Mouse (Mus musculus): Measurements from ENCODE around the gene Lcn4. TPM values are rescaled to one million over a fixed set of nuclear protein-coding genes. Genes with fewer than 3 reads are reported as not detected.

The Lcn4 gene
- polyA plus RNA-seq, 1 experiment from 2014 or later: not detected

GRCm38 (mm10) chr2:26627921-26628739 lies 43.0 kb downstream of the Lcn4 start, which contains the start of gene Fam69b:
Fam69b (plus strand) TSS chr2:26628457.
- WGBS: under 1% methylated on average over 58 of the region's 70 CpGs
- no peaks in the 10 kb centered on the region for H3K27me3 ChIP-seq (ENCODE audit: control insufficient read depth, insufficient read depth, low read depth, low read length)
- no peaks in the 10 kb centered on the region for H3K9me3 ChIP-seq (replicated peaks; ENCODE audit: control insufficient read depth, low read length, poor library complexity, severe bottlenecking)
- H3K36me3 ChIP-seq (ENCODE audit: control insufficient read depth, insufficient read depth, low read length): no peaks in the 10 kb centered on the region
- H3K4me2 ChIP-seq (ENCODE audit: low read length): peak within 1 kb of the TSS; percentile 100
- H3K4me3 ChIP-seq (ENCODE audit: low read depth, low read length): peak within 1 kb of the TSS; percentile 90
- peaks cover 42% of the 10 kb centered on the region for H3K4me1 ChIP-seq (ENCODE audit: control insufficient read depth, insufficient read depth, low read length)
- peak within 1 kb of the TSS; percentile 93 for H3K27ac ChIP-seq (ENCODE audit: low read length)
- peak; percentile 78 for ATAC-seq
- peak within 1 kb of the TSS; percentile 99 for H3K9ac ChIP-seq (ENCODE audit: low read depth, low read length)

GRCm38 (mm10) chr2:26626081-26626480 lies 45.0 kb downstream of the Lcn4 start:
- no peak overlapping the region for H3K4me2 ChIP-seq (ENCODE audit: low read length)
- ATAC-seq: no peak
- H3K9me3 ChIP-seq (replicated peaks; ENCODE audit: control insufficient read depth, low read length, poor library complexity, severe bottlenecking): no peaks in the 10 kb centered on the region
- no peak overlapping the region for H3K27ac ChIP-seq (ENCODE audit: low read length)
- no peaks in the 10 kb centered on the region for H3K27me3 ChIP-seq (ENCODE audit: control insufficient read depth, insufficient read depth, low read depth, low read length)
- WGBS: 76% methylated on average over 3 of the region's 3 CpGs
- no peak overlapping the region for H3K4me3 ChIP-seq (ENCODE audit: low read depth, low read length)
- H3K9ac ChIP-seq (ENCODE audit: low read depth, low read length): no peak overlapping the region
- peaks cover 25% of the 10 kb centered on the region for H3K4me1 ChIP-seq (ENCODE audit: control insufficient read depth, insufficient read depth, low read length)
- no peaks in the 10 kb centered on the region for H3K36me3 ChIP-seq (ENCODE audit: control insufficient read depth, insufficient read depth, low read length)

- no peaks in the 10 kb centered on the region for H3K9me3 ChIP-seq (replicated peaks; ENCODE audit: control insufficient read depth, low read length, poor library complexity, severe bottlenecking)
- H3K4me1 ChIP-seq (ENCODE audit: control insufficient read depth, insufficient read depth, low read length): peaks cover 18% of the 10 kb centered on the region
- H3K9ac ChIP-seq (ENCODE audit: low read depth, low read length): no peak overlapping the region
- WGBS: 79% methylated on average over 3 of the region's 3 CpGs
- no peaks in the 10 kb centered on the region for H3K36me3 ChIP-seq (ENCODE audit: control insufficient read depth, insufficient read depth, low read length)
- H3K4me2 ChIP-seq (ENCODE audit: low read length): no peak overlapping the region
- H3K4me3 ChIP-seq (ENCODE audit: low read depth, low read length): no peak overlapping the region
- no peaks in the 10 kb centered on the region for H3K27me3 ChIP-seq (ENCODE audit: control insufficient read depth, insufficient read depth, low read depth, low read length)
- ATAC-seq: no peak
- H3K27ac ChIP-seq (ENCODE audit: low read length): no peak overlapping the region
Observed at GRCm38 (mm10) chr2:26625419-26625818, 45.7 kb downstream of the Lcn4 start.

- peaks cover 3% of the 10 kb centered on the region; the same call in 1 of the 2 replicates for H3K4me1 ChIP-seq (ENCODE audit: control insufficient read depth, insufficient read depth, low read length)
- 59% methylated on average over 5 of the region's 5 CpGs for WGBS
- H3K9me3 ChIP-seq (replicated peaks; ENCODE audit: control insufficient read depth, low read length, poor library complexity, severe bottlenecking): no peaks in the 10 kb centered on the region
- ATAC-seq: no peak
- H3K36me3 ChIP-seq (ENCODE audit: control insufficient read depth, insufficient read depth, low read length): no peaks in the 10 kb centered on the region
- no peak overlapping the region for H3K9ac ChIP-seq (ENCODE audit: low read depth, low read length)
- no peak overlapping the region for H3K4me2 ChIP-seq (ENCODE audit: low read length)
- no peak overlapping the region for H3K4me3 ChIP-seq (ENCODE audit: low read depth, low read length)
- no peaks in the 10 kb centered on the region for H3K27me3 ChIP-seq (ENCODE audit: control insufficient read depth, insufficient read depth, low read depth, low read length)
- no peak overlapping the region for H3K27ac ChIP-seq (ENCODE audit: low read length)
Observed at GRCm38 (mm10) chr2:26622984-26623383, 48.1 kb downstream of the Lcn4 start.

- Histone ChIP-seq H3K4me2 (ENCODE audit: low read length) (no peak overlapping the region), H3K27me3 (ENCODE audit: control insufficient read depth, insufficient read depth, low read depth, low read length) (no peaks in the 10 kb centered on the region), H3K27ac (ENCODE audit: low read length) (no peak overlapping the region), H3K4me1 (ENCODE audit: control insufficient read depth, insufficient read depth, low read length) (no peaks in the 10 kb centered on the region), H3K9me3 (replicated peaks; ENCODE audit: control insufficient read depth, low read length, poor library complexity, severe bottlenecking) (no peaks in the 10 kb centered on the region), H3K36me3 (ENCODE audit: control insufficient read depth, insufficient read depth, low read length) (no peaks in the 10 kb centered on the region), H3K4me3 (ENCODE audit: low read depth, low read length) (no peak overlapping the region), H3K9ac (ENCODE audit: low read depth, low read length) (no peak overlapping the region)
- 38% methylated on average over 2 of the region's 2 CpGs for WGBS
- no peak for ATAC-seq
Observed at GRCm38 (mm10) chr2:26621246-26621645, 49.8 kb downstream of the Lcn4 start.

GRCm38 (mm10) chr2:26617928-26618327 lies 53.2 kb downstream of the Lcn4 start:
- Histone ChIP-seq H3K27ac (ENCODE audit: low read length) (no peak overlapping the region), H3K27me3 (ENCODE audit: control insufficient read depth, insufficient read depth, low read depth, low read length) (no peaks in the 10 kb centered on the region), H3K9me3 (replicated peaks; ENCODE audit: control insufficient read depth, low read length, poor library complexity, severe bottlenecking) (no peaks in the 10 kb centered on the region), H3K4me2 (ENCODE audit: low read length) (no peak overlapping the region), H3K9ac (ENCODE audit: low read depth, low read length) (no peak overlapping the region), H3K4me1 (ENCODE audit: control insufficient read depth, insufficient read depth, low read length) (no peaks in the 10 kb centered on the region), H3K4me3 (ENCODE audit: low read depth, low read length) (no peak overlapping the region), H3K36me3 (ENCODE audit: control insufficient read depth, insufficient read depth, low read length) (no peaks in the 10 kb centered on the region)
- ATAC-seq: no peak
- 53% methylated on average over 7 of the region's 7 CpGs for WGBS

Other genes with a start within 250 kb of the Lcn4 start
- gene Sec16a, start 226.1 kb downstream of the Lcn4 start, polyA plus RNA-seq (2015; fragmentation: Nextera tagmentation; extraction: Ambion mirVana): 18.7 and 20.4 TPM in 2 replicates
- 10.7 and 11.4 TPM in 2 replicates for gene Notch1, start 154.6 kb downstream of the Lcn4 start, polyA plus RNA-seq (2015; fragmentation: Nextera tagmentation; extraction: Ambion mirVana)
- 62.0 and 64.4 TPM in 2 replicates for gene Egfl7, start 91.3 kb downstream of the Lcn4 start, polyA plus RNA-seq (2015; fragmentation: Nextera tagmentation; extraction: Ambion mirVana)
- 0.30 TPM in 1 of 2 replicates, not detected in the other for gene Gm20532, start 84.6 kb downstream of the Lcn4 start, polyA plus RNA-seq (2015; fragmentation: Nextera tagmentation; extraction: Ambion mirVana)
- 4.0 and 4.1 TPM in 2 replicates for gene Agpat2, start 66.9 kb downstream of the Lcn4 start, polyA plus RNA-seq (2015; fragmentation: Nextera tagmentation; extraction: Ambion mirVana)
- 153 and 155 TPM in 2 replicates for gene Fam69b, start 42.8 kb downstream of the Lcn4 start, polyA plus RNA-seq (2015; fragmentation: Nextera tagmentation; extraction: Ambion mirVana)
- gene Abo, start 193.7 kb upstream of the Lcn4 start, polyA plus RNA-seq (2015; fragmentation: Nextera tagmentation; extraction: Ambion mirVana): not detected in 2 replicates
- 30.7 and 32.6 TPM in 2 replicates for gene Surf6, start 231.6 kb upstream of the Lcn4 start, polyA plus RNA-seq (2015; fragmentation: Nextera tagmentation; extraction: Ambion mirVana)
- gene Med22, start 239.4 kb upstream of the Lcn4 start, polyA plus RNA-seq (2015; fragmentation: Nextera tagmentation; extraction: Ambion mirVana): 134 and 137 TPM in 2 replicates
- 376 and 399 TPM in 2 replicates for gene Rpl7a, start 239.5 kb upstream of the Lcn4 start, polyA plus RNA-seq (2015; fragmentation: Nextera tagmentation; extraction: Ambion mirVana)
- 58.6 and 59.2 TPM in 2 replicates for gene Surf2, start 245.1 kb upstream of the Lcn4 start, polyA plus RNA-seq (2015; fragmentation: Nextera tagmentation; extraction: Ambion mirVana)
- 90.1 and 97.5 TPM in 2 replicates for gene Surf1, start 245.2 kb upstream of the Lcn4 start, polyA plus RNA-seq (2015; fragmentation: Nextera tagmentation; extraction: Ambion mirVana)